Mouse (Mus musculus) forebrain, embryonic 10.5 days (tissue): Measurements from ENCODE around the gene Hnrnpc. TPM values are rescaled to one million over a fixed set of nuclear protein-coding genes. Genes with fewer than 3 reads are reported as not detected.

Experiments used
- DNase-seq: peaks from one replicate; pipeline ENCODE4 v3.0.0-alpha.2; 2017; ENCODE audit warnings: low spot score; ENCODE audit errors: extremely low spot score
- H3K27ac ChIP-seq: fragments of 300-500 bp; sonication (generic); 2 replicates; pipeline ENCODE4 v1.5.1; 2016; ENCODE audit warnings: mild to moderate bottlenecking
- H3K27me3 ChIP-seq: fragments of 300-500 bp; sonication (generic); 2 replicates; pipeline ENCODE4 v1.6.1; 2016; ENCODE audit warnings: mild to moderate bottlenecking; ENCODE audit not compliant: poor library complexity, severe bottlenecking
- H3K36me3 ChIP-seq: fragments of 300-500 bp; sonication (generic); replicated peaks from 2 replicates; pipeline ENCODE4 v1.6.1; 2016; ENCODE audit warnings: mild to moderate bottlenecking, moderate library complexity
- H3K4me1 ChIP-seq: fragments of 300-500 bp; sonication (generic); 2 replicates; pipeline ENCODE4 v1.6.1; 2016
- H3K4me3 ChIP-seq: fragments of 300-500 bp; sonication (generic); 2 replicates; pipeline ENCODE4 v1.5.1; 2016; ENCODE audit warnings: mild to moderate bottlenecking, moderate library complexity
- H3K9me3 ChIP-seq: fragments of 300-500 bp; sonication (generic); 2 replicates; pipeline ENCODE4 v1.6.1; 2016; ENCODE audit warnings: mild to moderate bottlenecking, moderate library complexity
- WGBS: fragments of 180-500 bp; shearing (Covaris S2); methylation state at CpG from one replicate; pipeline ENCODE4 v1.1.7; 2016; 5-methylcytosine and 5-hydroxymethylcytosine counted together
- polyA plus RNA-seq: library from polyadenylated mRNA; unstranded; fragments of >200 nt; fragmentation: Nextera tagmentation; extraction: Ambion mirVana; gene quantifications from 2 replicates; pipeline ENCODE4 v1.2.1, GENCODE M21; 2016

The Hnrnpc gene
- polyA plus RNA-seq, 1 experiment from 2014 or later = 894 TPM

DNA sequence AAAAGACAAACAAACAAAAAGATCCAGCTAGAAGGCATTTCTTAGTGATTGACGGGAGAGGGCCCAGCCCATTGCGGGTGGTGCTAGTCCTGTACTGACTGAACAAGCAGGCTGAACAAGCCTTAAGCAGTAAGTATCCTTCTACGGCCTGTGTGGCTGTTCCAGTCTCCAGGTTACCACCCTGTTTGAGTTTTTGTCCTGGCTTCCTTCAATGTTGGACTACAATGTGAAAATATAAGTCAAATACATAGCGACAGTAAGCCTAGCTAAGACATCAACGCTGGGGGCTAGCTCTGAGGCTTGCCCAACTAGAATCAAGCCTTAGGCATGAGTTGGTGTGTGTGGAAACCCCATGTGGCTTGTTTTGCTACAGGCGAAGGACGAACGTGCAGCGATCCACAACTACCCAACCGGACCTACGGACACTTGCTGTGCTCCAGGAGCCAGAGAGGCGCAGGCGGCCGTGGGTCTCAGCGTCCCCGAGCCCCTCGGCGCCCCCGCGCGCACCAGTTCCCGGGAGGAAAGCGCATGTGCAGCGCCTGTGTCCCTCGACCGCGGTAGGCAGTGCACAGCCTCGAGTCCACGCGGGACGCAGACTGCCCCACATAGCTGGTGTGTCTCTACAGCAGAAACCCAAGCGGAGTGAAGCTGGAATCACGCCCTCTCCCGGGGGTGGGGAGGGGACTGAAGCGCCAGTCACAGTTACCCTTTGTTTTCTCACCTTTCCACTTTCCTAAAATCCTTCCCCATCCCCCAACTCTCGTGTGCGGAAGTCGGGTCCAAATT is 15.2 kb upstream of the Hnrnpc start:
- Histone ChIP-seq H3K27me3 (peaks cover 14% of the 10 kb centered on the region), H3K36me3 (no peaks in the 10 kb centered on the region), H3K4me3 (peak overlapping the region; percentile 66), H3K4me1 (peaks cover 17% of the 10 kb centered on the region), H3K27ac (peak overlapping the region; percentile 94), H3K9me3 (no peaks in the 10 kb centered on the region)
- peak; percentile 75 for DNase-seq
- 1% methylated on average over 38 of the region's 38 CpGs for WGBS

DNA sequence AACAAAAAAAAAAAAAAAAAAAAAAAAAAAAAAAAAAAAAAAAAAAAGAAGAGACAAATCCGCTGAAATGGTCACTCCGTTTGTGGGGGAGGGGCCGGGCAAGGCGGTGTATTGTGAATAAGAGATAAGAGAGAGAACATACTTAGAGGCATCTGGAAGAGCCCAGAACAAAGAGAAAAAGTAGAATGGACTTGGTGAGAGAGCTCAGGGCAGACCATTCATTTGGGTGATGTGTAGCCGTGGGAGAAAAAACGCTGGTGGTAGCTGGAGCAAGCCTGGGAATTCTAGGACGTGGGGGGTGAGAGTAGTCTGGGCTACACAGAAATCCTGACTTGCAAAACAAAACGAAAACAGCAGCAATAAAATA is 14.6 kb upstream of the Hnrnpc start:
- Histone ChIP-seq H3K27ac (peak overlapping the region; percentile 94), H3K9me3 (no peaks in the 10 kb centered on the region), H3K36me3 (no peaks in the 10 kb centered on the region), H3K27me3 (peaks cover 14% of the 10 kb centered on the region), H3K4me3 (peak overlapping the region; percentile 66), H3K4me1 (peaks cover 17% of the 10 kb centered on the region)
- 31% methylated on average over 8 of the region's 8 CpGs for WGBS
- no peak for DNase-seq

DNA sequence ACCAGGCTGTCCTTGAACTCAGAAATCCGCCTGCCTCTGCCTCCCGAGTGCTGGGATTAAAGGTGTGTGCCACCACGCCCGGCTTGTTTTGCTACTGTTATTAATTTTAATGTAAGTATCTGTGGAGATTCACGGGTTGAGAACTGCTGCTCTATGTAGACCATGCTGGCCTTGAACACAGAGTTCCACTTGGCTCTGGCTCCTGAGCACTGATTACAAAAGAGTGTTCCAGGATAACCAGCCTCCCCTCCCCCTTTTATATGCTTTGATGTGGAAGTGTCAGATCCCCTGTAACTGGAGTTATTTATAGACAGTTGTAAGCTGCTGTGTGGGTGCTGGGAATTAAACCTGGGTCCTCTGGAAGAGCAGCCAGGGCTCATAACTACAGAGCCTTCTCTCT is 13.4 kb upstream of the Hnrnpc start:
- peaks cover 17% of the 10 kb centered on the region for H3K4me1 ChIP-seq
- no peak overlapping the region for H3K4me3 ChIP-seq
- H3K36me3 ChIP-seq = no peaks in the 10 kb centered on the region
- 94% methylated on average over 5 of the region's 5 CpGs for WGBS
- no peak for DNase-seq
- H3K27me3 ChIP-seq = peaks cover 14% of the 10 kb centered on the region
- no peak overlapping the region for H3K27ac ChIP-seq
- H3K9me3 ChIP-seq = no peaks in the 10 kb centered on the region

DNA sequence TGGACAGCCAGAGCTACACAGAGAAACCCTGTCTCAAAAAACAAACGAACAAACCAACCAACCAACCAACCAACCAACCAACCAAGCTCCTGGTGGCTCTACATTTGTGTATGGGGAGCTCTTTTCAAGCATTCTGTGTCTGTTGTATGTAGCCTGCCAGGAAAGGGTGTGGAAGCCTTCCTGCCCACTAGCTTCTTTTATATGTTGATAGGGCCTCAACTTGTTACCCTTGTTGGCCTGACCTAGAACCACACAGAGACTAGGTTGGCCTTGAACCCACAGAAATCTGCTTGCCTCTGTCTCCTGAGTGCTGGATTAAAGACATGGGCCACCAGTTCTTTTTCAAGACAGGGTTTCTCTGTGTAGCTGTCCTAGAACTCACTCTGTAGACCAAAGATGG is 10.3 kb upstream of the Hnrnpc start:
- H3K4me3 ChIP-seq = no peak overlapping the region
- no peak for DNase-seq
- no peak overlapping the region for H3K27ac ChIP-seq
- H3K9me3 ChIP-seq = no peaks in the 10 kb centered on the region
- peaks cover 8% of the 10 kb centered on the region for H3K4me1 ChIP-seq
- H3K36me3 ChIP-seq = no peaks in the 10 kb centered on the region
- H3K27me3 ChIP-seq = no peaks in the 10 kb centered on the region
- 70% methylated on average over 1 of the region's 1 CpGs for WGBS

DNA sequence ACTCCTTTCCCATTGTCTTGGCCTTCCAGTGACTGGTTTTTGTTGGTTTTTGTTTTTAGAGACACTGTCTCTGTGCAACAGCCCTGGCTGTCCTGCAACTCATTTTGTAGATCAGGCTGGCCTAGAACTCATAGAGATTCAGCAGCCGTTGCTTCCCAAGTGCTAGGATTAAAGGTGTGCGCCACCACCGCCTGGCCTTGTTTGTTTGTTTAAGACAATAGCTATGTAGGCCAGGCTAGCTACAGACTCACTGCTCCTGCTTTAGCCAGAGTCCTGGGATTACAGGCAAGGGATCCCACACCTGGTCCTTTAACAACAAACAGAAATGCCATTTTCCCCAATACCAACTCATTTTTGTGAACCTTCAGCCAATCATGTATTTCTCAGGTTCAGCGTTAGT is 6.5 kb upstream of the Hnrnpc start, which contains the start of gene Rpgrip1:
Rpgrip1 (plus strand) TSS at position 359 of the 400 bp plus-strand sequence.
- no peaks in the 10 kb centered on the region for H3K36me3 ChIP-seq
- H3K4me1 ChIP-seq = 0 out of 2 replicates have a peak, but pooled peaks cover 9% of the 10 kb centered on the region
- 87% methylated on average over 4 of the region's 4 CpGs for WGBS

DNA sequence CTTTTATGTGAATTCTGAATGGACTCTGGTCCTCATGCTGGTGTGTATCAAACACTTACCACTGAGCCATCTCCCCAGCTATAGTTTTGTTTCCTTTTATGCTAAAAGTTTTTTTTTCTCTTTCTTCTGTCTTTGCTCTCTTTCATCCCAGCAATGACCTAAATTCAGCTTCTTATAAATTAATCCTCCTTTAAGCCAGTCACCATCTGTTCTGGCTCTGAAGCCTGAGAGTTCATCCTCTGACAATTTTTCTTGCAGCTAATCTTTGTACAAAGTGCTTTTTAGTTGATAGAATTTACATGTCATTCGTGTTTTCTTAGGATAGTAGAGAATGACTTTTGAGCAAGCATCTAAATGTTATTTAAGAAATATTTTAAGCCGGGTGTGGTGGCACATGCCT is 4.2 kb upstream of the Hnrnpc start:
- no peaks in the 10 kb centered on the region for H3K36me3 ChIP-seq
- 87% methylated on average over 2 of the region's 2 CpGs for WGBS
- H3K4me1 ChIP-seq = 0 out of 2 replicates have a peak, but pooled peaks cover 18% of the 10 kb centered on the region
- H3K27me3 ChIP-seq = no peaks in the 10 kb centered on the region
- H3K27ac ChIP-seq = no peak overlapping the region
- H3K4me3 ChIP-seq = no peak overlapping the region
- no peaks in the 10 kb centered on the region for H3K9me3 ChIP-seq
- DNase-seq = no peak

More for the DNA sequence above, 6.5 kb upstream of the Hnrnpc start, which contains the start of gene Rpgrip1:
- no peaks in the 10 kb centered on the region for H3K9me3 ChIP-seq
- H3K27ac ChIP-seq = no peak within 1 kb of the TSS
- H3K4me3 ChIP-seq = no peak within 1 kb of the TSS
- no peaks in the 10 kb centered on the region for H3K27me3 ChIP-seq
- no peak for DNase-seq

DNA sequence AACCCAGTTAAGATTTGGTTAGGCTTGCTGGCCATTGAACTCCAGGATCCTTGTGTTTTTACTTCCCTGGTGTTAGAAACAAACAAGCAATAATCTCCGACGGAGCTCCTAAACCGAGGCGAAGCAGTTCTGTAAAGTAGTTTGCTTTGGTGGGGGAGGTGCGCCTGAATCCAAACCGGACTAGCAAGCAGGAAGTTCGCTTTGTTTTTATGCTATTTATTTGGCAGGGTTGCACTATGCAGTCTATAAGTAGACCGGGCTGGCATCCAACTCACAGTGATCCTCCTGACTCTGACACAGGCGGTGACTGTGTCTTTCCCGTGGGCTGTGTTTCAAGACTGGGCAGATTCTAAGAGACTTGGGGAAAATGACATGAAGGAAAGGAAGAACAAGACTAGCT is 2.9 kb upstream of the Hnrnpc start:
- H3K27me3 ChIP-seq = no peaks in the 10 kb centered on the region
- peaks cover 29% of the 10 kb centered on the region for H3K4me1 ChIP-seq
- H3K27ac ChIP-seq = no peak overlapping the region
- H3K9me3 ChIP-seq = no peaks in the 10 kb centered on the region
- H3K4me3 ChIP-seq = no peak overlapping the region
- no peak for DNase-seq
- H3K36me3 ChIP-seq = peaks cover 7% of the 10 kb centered on the region
- 41% methylated on average over 10 of the region's 10 CpGs for WGBS

DNA sequence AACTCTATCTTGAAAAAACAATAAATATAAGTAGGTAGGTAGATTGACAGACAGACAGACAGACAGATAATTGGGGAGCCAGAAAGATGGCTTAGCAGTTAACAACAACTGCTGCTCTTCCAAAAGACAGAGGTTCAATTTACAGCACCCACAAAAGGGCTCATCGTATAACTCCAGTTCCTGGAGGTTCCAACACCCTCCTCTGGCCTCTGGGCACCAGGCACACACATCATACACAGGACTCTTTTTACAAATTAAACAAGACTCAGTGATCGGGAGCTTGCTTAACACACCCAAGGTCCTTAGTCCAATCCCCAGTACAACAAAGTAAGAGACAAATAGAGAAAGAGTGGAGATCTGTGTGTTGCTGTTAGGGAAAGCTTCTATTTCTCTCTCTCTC is 1.5 kb upstream of the Hnrnpc start:
- DNase-seq = no peak
- H3K27ac ChIP-seq = no peak overlapping the region
- no peak overlapping the region for H3K4me3 ChIP-seq
- H3K27me3 ChIP-seq = no peaks in the 10 kb centered on the region
- WGBS = 90% methylated on average over 2 of the region's 2 CpGs
- no peaks in the 10 kb centered on the region for H3K9me3 ChIP-seq
- H3K4me1 ChIP-seq = peaks cover 44% of the 10 kb centered on the region
- peaks cover 22% of the 10 kb centered on the region for H3K36me3 ChIP-seq

DNA sequence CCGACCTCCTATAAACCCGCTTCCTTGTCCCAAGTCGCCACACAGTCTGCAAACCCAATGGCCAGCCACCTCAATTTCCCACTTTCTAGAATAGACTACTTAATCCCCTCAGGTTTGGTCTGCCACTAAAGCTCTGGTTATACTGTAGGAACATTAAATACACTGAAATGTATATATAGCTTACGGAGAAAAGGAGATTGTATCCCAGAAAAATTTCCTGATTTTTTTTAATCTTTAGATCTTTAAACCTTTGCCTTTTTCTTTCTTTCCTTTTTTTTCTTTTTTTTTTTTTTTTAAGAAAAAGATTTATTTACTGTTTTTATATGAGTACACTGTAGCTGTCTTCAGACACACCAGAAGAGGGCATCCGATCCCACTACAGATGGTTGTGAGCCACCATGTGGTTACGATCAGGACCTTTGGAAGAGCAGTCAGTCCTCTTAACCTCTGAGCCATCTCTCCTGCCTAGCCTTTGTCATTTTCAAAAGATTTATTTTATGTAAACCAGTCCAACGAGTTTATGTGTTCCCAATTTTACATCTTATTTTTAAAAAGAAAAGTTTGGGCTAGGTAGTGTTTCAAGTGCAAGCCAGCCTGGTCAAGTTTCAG is 953 bp upstream of the Hnrnpc start:
- H3K27me3 ChIP-seq = no peaks in the 10 kb centered on the region

DNA sequence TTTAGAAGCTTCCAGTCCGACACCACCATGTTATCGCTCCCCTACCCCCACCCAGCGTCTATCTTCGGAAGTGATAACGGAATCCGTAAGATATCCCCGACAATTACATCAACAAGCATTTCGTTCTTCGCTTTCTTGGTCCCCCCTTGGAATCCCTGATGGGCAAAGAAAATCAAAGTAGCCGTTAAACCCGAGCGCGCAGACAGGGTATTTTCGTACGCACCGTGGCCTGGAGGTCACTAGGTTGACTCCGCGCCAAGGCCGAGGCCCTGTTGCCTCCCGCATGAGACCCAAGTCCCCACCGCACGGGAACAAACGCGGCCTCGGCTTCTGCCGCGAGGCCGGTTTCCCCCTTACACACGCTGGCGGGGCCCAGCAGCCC is 363 bp downstream of the Hnrnpc start:
- H3K4me3 ChIP-seq = peak overlapping the region; percentile 92
- H3K36me3 ChIP-seq = peaks cover 38% of the 10 kb centered on the region
- H3K9me3 ChIP-seq = no peaks in the 10 kb centered on the region
- no peak for DNase-seq
- under 1% methylated on average over 30 of the region's 30 CpGs for WGBS
- H3K27ac ChIP-seq = peak overlapping the region; percentile 98
- peaks cover 48% of the 10 kb centered on the region for H3K4me1 ChIP-seq
- H3K27me3 ChIP-seq = no peaks in the 10 kb centered on the region

More for the DNA sequence above, 953 bp upstream of the Hnrnpc start:
- peak overlapping the region; percentile 92 for H3K4me3 ChIP-seq
- WGBS = 40% methylated on average over 7 of the region's 7 CpGs
- H3K27ac ChIP-seq = peak overlapping the region; percentile 98
- peaks cover 27% of the 10 kb centered on the region for H3K36me3 ChIP-seq
- H3K9me3 ChIP-seq = no peaks in the 10 kb centered on the region
- DNase-seq = no peak
- H3K4me1 ChIP-seq = peaks cover 47% of the 10 kb centered on the region

DNA sequence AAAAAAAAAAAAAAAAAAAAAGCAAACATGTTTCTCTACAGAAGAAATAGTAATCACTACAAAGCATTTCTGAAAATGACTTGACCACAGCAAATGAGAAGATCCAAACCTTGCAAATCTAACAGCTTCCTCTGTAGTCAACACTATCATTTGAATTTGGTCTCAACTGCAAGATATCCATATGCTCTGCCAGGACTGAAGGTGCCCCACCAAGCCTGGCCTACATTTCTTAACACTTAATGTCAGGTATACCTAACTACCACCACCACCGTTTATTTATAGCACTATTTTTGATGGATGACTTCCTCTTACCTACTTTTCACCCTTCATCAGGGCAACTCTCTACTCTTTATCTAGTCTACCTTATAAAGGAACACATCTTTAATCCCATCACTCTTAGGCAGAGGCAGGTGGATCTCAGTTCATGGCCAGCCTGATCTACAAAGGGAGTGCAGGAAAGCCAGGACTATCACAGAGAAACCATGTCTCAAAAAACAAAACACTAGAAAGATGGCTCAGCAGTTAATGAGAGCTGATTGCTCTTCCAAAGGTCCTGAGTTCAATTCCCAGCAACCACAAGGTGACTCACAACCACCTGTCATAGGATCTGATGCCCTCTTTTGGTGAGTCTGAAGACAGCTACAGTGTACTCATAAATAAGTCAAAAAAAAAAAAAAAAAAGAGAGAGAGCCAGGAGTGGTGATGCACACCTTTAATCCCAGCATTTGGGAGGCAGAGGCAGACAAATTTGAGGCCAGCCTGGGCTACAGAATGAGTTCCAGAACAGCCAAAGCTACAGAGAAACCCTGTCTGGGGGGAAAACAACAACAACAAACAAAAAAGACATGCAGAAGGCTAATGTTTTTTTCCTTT is 2.3 kb downstream of the Hnrnpc start:
- peaks cover 42% of the 10 kb centered on the region for H3K4me1 ChIP-seq
- H3K27ac ChIP-seq = no peak overlapping the region
- H3K27me3 ChIP-seq = no peaks in the 10 kb centered on the region
- peaks cover 51% of the 10 kb centered on the region for H3K36me3 ChIP-seq
- DNase-seq = no peak
- WGBS = 94% methylated on average over 1 of the region's 1 CpGs
- H3K4me3 ChIP-seq = peak overlapping the region; percentile 92
- H3K9me3 ChIP-seq = no peaks in the 10 kb centered on the region

DNA sequence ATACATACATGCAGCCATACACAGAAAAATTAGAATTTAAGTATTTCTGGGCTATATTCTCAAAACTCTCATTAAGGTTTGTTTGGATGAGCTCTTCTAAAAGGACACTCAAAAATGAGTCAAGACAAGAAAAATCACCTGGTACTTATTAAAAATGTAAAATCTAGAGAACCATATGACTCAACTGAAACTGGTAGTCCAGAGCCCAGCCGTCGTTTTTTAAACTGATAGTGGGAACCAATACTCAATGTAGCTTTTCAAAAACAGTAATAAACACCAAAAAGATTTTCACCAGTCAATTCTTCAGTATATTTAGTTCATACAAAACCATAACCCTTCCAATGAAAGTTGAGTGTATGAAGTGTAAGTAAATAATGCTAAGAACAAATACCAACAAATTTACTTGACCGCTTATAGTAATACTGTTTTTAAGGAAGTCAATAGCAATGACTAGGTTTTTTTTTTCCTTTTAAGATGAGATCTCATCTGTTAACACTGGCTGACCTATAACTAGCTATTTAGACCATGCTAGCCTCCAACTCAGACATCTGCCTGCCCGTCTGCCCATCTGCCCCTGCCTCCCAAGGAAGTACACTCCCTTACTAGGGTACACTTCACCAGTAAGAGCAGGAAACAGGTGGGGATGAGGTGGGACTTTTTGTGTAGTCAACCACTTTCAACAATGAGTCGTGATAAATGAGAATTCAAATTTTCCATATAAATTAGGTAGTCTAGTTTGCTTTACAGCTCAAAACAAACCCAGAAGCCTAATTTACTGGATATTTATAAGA is 3.5 kb downstream of the Hnrnpc start:
- 86% methylated on average over 5 of the region's 5 CpGs for WGBS
- H3K4me3 ChIP-seq = peak overlapping the region; percentile 92; the same call in 1 of the 2 replicates
- no peak overlapping the region for H3K27ac ChIP-seq
- DNase-seq = no peak
- H3K27me3 ChIP-seq = no peaks in the 10 kb centered on the region
- peaks cover 63% of the 10 kb centered on the region for H3K36me3 ChIP-seq
- no peaks in the 10 kb centered on the region for H3K9me3 ChIP-seq
- H3K4me1 ChIP-seq = peaks cover 39% of the 10 kb centered on the region
